Mouse (Mus musculus) ovary, postnatal 36 days (tissue): Measurements from ENCODE around the gene Ppp1r36.
A peak's percentile ranks its signal among the peaks of the same experiment; 100 is the strongest.
"Not testable (repeated sequence)": the region's sequence is repeated elsewhere in the genome, so short reads cannot be mapped to it uniquely, and the experiment has no call there.

Experiments
- DNase-seq: peaks from one replicate; pipeline ENCODE4 v3.0.0; 2022; ENCODE audit warnings: low spot score, mixed read lengths

Gene Ppp1r36

GRCm38 (mm10) chr12:76448127-76448526 lies 30.8 kb downstream of the Ppp1r36 start:
- no peak for DNase-seq

- DNase-seq, result no peak
Measured at GRCm38 (mm10) chr12:76452203-76452602, 34.9 kb downstream of the Ppp1r36 start.

- not testable (repeated sequence) for DNase-seq
Measured at GRCm38 (mm10) chr12:76458445-76458844, 41.1 kb downstream of the Ppp1r36 start.

GRCm38 (mm10) chr12:76459032-76459431 lies 41.7 kb downstream of the Ppp1r36 start:
- no peak for DNase-seq

GRCm38 (mm10) chr12:76463391-76463790 lies 46.1 kb downstream of the Ppp1r36 start:
- no peak for DNase-seq

DNA sequence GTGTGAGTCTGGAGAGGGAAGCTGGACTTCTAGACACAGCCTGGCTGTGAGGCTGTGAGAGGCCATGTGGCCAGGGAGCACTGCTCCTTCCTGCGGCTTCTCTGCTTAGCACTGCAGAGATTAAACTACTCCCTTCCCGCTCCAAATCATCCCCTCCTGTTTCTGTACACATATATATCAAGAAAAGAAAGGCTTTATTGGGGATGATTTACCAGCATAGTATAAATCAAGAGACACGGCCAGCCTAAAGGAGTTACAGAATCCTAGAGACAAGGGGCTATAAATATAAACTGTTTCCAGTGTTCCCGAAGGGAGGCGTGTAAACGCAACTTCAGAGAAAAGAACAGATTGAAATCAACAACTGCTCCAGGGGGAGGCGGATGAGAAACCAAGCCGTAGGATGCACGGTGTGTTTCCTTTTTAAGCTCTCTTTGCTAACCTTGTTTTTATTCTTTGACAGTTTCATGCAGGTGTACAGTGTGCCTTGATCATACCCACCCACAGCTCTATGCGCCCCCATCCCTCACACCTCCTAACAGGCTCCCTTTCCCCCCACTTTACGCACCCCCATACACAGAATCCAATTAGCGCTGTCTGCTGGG lies 47.4 kb downstream of the Ppp1r36 start:
- no peak for DNase-seq

DNA sequence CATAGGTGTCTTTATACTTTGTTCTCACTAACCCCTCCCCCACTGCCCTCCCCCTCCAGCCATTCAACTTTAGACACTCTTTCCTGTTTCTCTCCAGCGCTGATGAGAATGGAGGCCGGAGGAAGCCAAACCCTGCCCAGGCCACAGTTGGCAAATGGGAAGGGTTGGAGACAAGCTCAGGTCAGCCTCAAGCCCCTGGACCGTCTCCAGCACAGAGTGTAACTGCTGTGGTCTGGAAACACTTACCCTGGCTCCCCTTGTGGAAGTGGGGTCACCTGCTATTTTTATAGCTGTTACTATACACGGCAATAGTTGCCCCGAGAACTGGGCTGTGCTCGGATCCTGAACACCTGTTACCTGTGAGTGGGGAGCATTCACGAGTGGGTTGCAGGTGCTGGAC lies 49.3 kb downstream of the Ppp1r36 start:
- DNase-seq, result no peak

DNA sequence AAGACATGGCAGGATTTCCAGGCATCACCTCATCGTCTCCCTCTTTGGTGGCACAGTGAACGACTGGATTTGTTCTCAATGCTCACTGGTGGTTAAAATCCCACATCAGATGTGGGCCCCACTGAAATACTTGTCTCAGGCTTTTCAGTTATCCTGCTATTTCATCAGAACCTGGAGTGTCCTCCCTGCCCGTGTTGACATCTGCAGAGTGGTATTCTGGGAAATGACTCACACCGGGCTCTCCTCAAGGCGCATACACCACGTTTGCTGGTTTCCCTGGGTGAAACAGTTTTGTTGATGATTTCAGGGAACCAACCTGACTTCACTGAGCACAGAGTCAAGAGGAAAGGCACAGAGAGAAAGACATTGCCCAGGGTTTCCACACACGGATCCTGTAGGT lies 49.9 kb downstream of the Ppp1r36 start:
- no peak for DNase-seq

- DNase-seq, result peak; percentile 50
Measured at GRCm38 (mm10) chr12:76472046-76472445, 54.7 kb downstream of the Ppp1r36 start.

- DNase-seq, result no peak
Measured at GRCm38 (mm10) chr12:76473562-76474245, 56.4 kb downstream of the Ppp1r36 start.

GRCm38 (mm10) chr12:76474246-76474583 lies 56.9 kb downstream of the Ppp1r36 start:
- DNase-seq, result no peak

- no peak for DNase-seq
Measured at GRCm38 (mm10) chr12:76474802-76475201, 57.5 kb downstream of the Ppp1r36 start.

DNA sequence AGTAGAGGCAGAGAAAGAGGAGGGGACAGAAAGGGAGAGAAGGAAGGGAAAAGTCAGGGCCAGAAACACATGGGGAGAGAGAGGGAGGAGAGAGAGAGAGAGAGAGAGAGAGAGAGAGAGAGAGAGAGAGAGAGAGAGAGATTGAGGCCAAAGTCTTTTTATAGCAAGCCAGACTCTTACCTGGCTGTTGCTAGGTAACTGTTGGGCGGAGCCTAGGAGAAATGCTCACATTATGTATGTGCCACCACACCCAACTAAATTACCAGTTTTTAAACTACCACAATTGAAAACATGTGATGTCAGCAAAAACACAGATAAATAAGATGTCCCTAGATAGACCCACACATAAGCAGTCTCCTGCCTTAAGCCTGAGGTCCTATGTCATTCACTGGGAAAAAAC lies 58.8 kb downstream of the Ppp1r36 start:
- DNase-seq, result no peak

GRCm38 (mm10) chr12:76478309-76479023 lies 61.1 kb downstream of the Ppp1r36 start:
- DNase-seq, result no peak

DNA sequence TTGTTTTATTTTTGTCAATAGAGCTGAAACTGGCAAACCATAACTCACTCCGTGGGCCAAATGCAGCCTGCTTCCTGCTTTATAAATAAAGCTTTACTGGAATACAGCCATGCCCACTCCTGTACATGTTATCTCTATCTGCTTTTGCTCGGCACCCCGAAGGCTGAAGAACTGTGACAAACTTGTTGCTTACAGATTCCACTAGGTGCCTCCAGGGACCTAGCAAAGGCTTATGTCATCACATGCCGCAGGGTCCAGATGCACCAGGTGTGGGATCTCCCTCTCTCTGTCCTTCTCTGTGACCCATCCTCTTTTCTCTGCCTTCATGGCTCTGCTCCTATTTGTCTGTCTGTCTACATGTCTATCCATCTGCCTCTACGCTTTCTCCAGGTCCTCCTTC lies 61.8 kb downstream of the Ppp1r36 start:
- DNase-seq, result no peak

- DNase-seq, result no peak
Measured at GRCm38 (mm10) chr12:76479836-76480495, 62.6 kb downstream of the Ppp1r36 start.

DNA sequence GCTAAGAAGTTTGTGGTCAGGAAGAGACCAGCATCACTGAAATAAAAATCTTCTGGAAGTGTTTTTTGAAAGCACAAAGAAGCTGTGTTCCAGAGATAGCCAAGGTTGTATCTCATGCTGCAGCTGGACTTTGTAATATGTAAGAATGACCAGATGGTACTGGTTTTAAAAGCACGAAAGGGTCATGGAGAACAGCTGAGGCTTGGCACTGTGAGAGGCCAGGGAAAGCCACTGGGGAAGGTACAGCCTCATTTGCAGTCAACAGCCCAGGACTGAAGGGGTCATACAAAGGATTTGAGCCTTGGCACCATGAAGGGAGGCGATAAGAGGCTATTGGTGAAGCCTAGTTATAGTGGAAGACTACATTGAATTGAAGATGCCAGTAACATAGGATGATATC lies 65.1 kb downstream of the Ppp1r36 start:
- no peak for DNase-seq

- DNase-seq, result no peak
Measured at GRCm38 (mm10) chr12:76482948-76483347, 65.6 kb downstream of the Ppp1r36 start.

DNA sequence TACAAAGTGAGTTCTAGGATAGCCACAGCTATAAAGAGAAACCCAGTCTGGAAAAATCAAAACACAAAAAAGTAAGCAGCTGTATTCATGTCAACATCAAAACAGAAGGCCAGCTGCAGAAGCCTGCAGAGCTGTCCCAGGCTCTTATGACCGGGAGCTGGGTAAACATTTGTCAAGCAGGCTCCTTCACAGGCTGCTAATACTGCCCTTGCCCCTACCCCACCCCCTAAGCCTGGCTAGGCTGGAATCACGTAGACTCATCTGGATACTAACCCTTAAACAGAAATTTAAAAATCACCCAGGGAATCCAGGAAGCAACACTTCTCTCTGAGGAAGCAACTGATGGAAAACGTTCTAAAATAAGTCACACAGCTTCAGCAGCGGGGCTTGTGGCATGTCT lies 67.5 kb downstream of the Ppp1r36 start:
- DNase-seq, result no peak

- DNase-seq, result no peak
Measured at GRCm38 (mm10) chr12:76485381-76485780, 68.0 kb downstream of the Ppp1r36 start.

- no peak for DNase-seq
Measured at GRCm38 (mm10) chr12:76486943-76487342, 69.6 kb downstream of the Ppp1r36 start.
